Mouse (Mus musculus) hindbrain, embryonic 16.5 days (tissue): ENCODE measurements around the gene Smpd4. TPM values are rescaled to one million over a fixed set of nuclear protein-coding genes. Genes with fewer than 3 reads are reported as not detected.
"Not testable (repeated sequence)": the region's sequence is repeated elsewhere in the genome, so short reads cannot be mapped to it uniquely, and the experiment has no call there.

Experiments
- ATAC-seq: fragments of 200-750 bp; cut with Nextera tagmentation; 2 replicates; pipeline ENCODE4 v1.8.0; 2017; ENCODE audit warnings: moderate TSS enrichment, moderate library complexity
- H3K27ac ChIP-seq: fragments of 300-500 bp; sonication (generic); 2 replicates; pipeline ENCODE4 v1.5.1; 2014; ENCODE audit warnings: low read depth, mild to moderate bottlenecking, control low read depth, low read length, moderate library complexity
- H3K27me3 ChIP-seq: fragments of 300-500 bp; sonication (generic); replicated peaks from 2 replicates; pipeline ENCODE4 v1.6.1; 2014; ENCODE audit warnings: low read length; ENCODE audit not compliant: control insufficient read depth, insufficient read depth
- H3K36me3 ChIP-seq: fragments of 300-500 bp; sonication (generic); 2 replicates; pipeline ENCODE4 v1.6.1; 2014; ENCODE audit warnings: mild to moderate bottlenecking, low read length, moderate library complexity, mixed read lengths; ENCODE audit not compliant: control insufficient read depth, insufficient read depth
- H3K4me1 ChIP-seq: fragments of 300-500 bp; sonication (generic); 2 replicates; pipeline ENCODE4 v1.6.1; 2014; ENCODE audit warnings: low read depth, low read length; ENCODE audit not compliant: control insufficient read depth, insufficient read depth
- H3K4me2 ChIP-seq: fragments of 300-500 bp; sonication (generic); 2 replicates; pipeline ENCODE4 v1.6.1; 2014; ENCODE audit warnings: mild to moderate bottlenecking, low read length, control low read depth, moderate library complexity
- H3K4me3 ChIP-seq: fragments of 300-500 bp; sonication (generic); 2 replicates; pipeline ENCODE4 v1.5.1; 2014; ENCODE audit warnings: mild to moderate bottlenecking, low read length, control low read depth, moderate library complexity
- H3K9ac ChIP-seq: fragments of 300-500 bp; sonication (generic); 2 replicates; pipeline ENCODE4 v1.6.1; 2014; ENCODE audit warnings: low read depth, mild to moderate bottlenecking, control low read depth, low read length, moderate library complexity
- H3K9me3 ChIP-seq: fragments of 300-500 bp; sonication (generic); 2 replicates; pipeline ENCODE4 v1.6.1; 2014; ENCODE audit warnings: mild to moderate bottlenecking, low read length, moderate library complexity; ENCODE audit not compliant: control insufficient read depth
- WGBS: fragments of 180-500 bp; shearing (Covaris S2); extraction: QIAGEN DNeasy Blood & Tissue Kit; methylation state at CpG from one replicate; pipeline ENCODE4 v1.1.7; 2014; 5-methylcytosine and 5-hydroxymethylcytosine counted together
- polyA plus RNA-seq: library from polyadenylated mRNA; unstranded; fragments of >200 nt; fragmentation: Nextera tagmentation; extraction: Ambion mirVana; gene quantifications from 2 replicates; pipeline ENCODE4 v1.2.1, GENCODE M21; 2015

The Smpd4 gene
- polyA plus RNA-seq, 1 experiment from 2014 or later, result 23.6 TPM

- no peaks in the 10 kb centered on the region for H3K27me3 ChIP-seq
- H3K36me3 ChIP-seq, result no peaks in the 10 kb centered on the region
- no peak overlapping the region for H3K4me2 ChIP-seq
- no peaks in the 10 kb centered on the region for H3K9me3 ChIP-seq
- no peak overlapping the region for H3K4me3 ChIP-seq
- ATAC-seq, result no peak
- WGBS, result 75% methylated on average over 5 of the region's 5 CpGs
- H3K27ac ChIP-seq, result no peak overlapping the region
- H3K9ac ChIP-seq, result no peak overlapping the region
- H3K4me1 ChIP-seq, result no peaks in the 10 kb centered on the region; the same call in 1 of the 2 replicates
Measured at GRCm38 (mm10) chr16:17605684-17606083, 13.5 kb upstream of the Smpd4 start.

GRCm38 (mm10) chr16:17611383-17611782 is 7.8 kb upstream of the Smpd4 start:
- ATAC-seq, result no peak
- Histone ChIP-seq H3K27ac (no peak overlapping the region), H3K27me3 (no peaks in the 10 kb centered on the region), H3K9ac (no peak overlapping the region), H3K9me3 (no peaks in the 10 kb centered on the region), H3K36me3 (no peaks in the 10 kb centered on the region), H3K4me2 (no peak overlapping the region), H3K4me3 (no peak overlapping the region), H3K4me1 (no peaks in the 10 kb centered on the region)
- 64% methylated on average over 4 of the region's 4 CpGs for WGBS

GRCm38 (mm10) chr16:17614740-17615139 is 4.4 kb upstream of the Smpd4 start:
- WGBS, result 95% methylated on average over 6 of the region's 6 CpGs
- not testable (repeated sequence) for H3K9ac ChIP-seq, H3K4me3 ChIP-seq, H3K4me1 ChIP-seq, H3K36me3 ChIP-seq, H3K27ac ChIP-seq, H3K4me2 ChIP-seq, H3K9me3 ChIP-seq, H3K27me3 ChIP-seq, ATAC-seq

- no peaks in the 10 kb centered on the region for H3K9me3 ChIP-seq
Measured at GRCm38 (mm10) chr16:17616212-17616611, 2.9 kb upstream of the Smpd4 start.

GRCm38 (mm10) chr16:17617922-17618565 is 1.1 kb upstream of the Smpd4 start:
- Histone ChIP-seq H3K9ac (no peak overlapping the region), H3K27ac (no peak overlapping the region), H3K4me1 (peaks cover 11% of the 10 kb centered on the region), H3K9me3 (no peaks in the 10 kb centered on the region), H3K4me3 (no peak overlapping the region), H3K4me2 (0 out of 2 replicates have a peak overlapping the region, but pooled peaks have one; percentile 5), H3K36me3 (peaks cover 3% of the 10 kb centered on the region; the same call in 1 of the 2 replicates), H3K27me3 (no peaks in the 10 kb centered on the region)
- peak; percentile 48; the same call in 1 of the 2 replicates for ATAC-seq
- WGBS, result 18% methylated on average over 13 of the region's 13 CpGs

More at GRCm38 (mm10) chr16:17616212-17616611, 2.9 kb upstream of the Smpd4 start:
- no peak overlapping the region for H3K4me3 ChIP-seq
- ATAC-seq, result no peak
- no peaks in the 10 kb centered on the region for H3K27me3 ChIP-seq
- H3K9ac ChIP-seq, result no peak overlapping the region
- H3K27ac ChIP-seq, result no peak overlapping the region
- no peaks in the 10 kb centered on the region for H3K36me3 ChIP-seq
- peaks cover 11% of the 10 kb centered on the region for H3K4me1 ChIP-seq
- 84% methylated on average over 5 of the region's 5 CpGs for WGBS
- no peak overlapping the region for H3K4me2 ChIP-seq

- Histone ChIP-seq H3K4me2 (no peak overlapping the region), H3K36me3 (peaks cover 16% of the 10 kb centered on the region), H3K4me3 (no peak overlapping the region), H3K4me1 (peaks cover 11% of the 10 kb centered on the region), H3K9me3 (no peaks in the 10 kb centered on the region), H3K27me3 (no peaks in the 10 kb centered on the region), H3K9ac (no peak overlapping the region), H3K27ac (no peak overlapping the region)
- no peak for ATAC-seq
- 97% methylated on average over 1 of the region's 1 CpGs for WGBS
Measured at GRCm38 (mm10) chr16:17621936-17622335, 2.8 kb downstream of the Smpd4 start.

- no peak overlapping the region for H3K4me2 ChIP-seq
- peaks cover 46% of the 10 kb centered on the region for H3K36me3 ChIP-seq
- no peak for ATAC-seq
- H3K9ac ChIP-seq, result no peak overlapping the region
- 68% methylated on average over 8 of the region's 8 CpGs for WGBS
- no peaks in the 10 kb centered on the region for H3K27me3 ChIP-seq
- no peaks in the 10 kb centered on the region for H3K9me3 ChIP-seq
- 0 out of 2 replicates have a peak, but pooled peaks cover 2% of the 10 kb centered on the region for H3K4me1 ChIP-seq
- H3K27ac ChIP-seq, result no peak overlapping the region
- no peak overlapping the region for H3K4me3 ChIP-seq
Measured at GRCm38 (mm10) chr16:17625488-17626268, 6.5 kb downstream of the Smpd4 start.

GRCm38 (mm10) chr16:17626269-17626555 is 7.1 kb downstream of the Smpd4 start:
- no peak overlapping the region for H3K4me3 ChIP-seq
- no peak for ATAC-seq
- WGBS, result 93% methylated on average over 5 of the region's 5 CpGs
- no peak overlapping the region for H3K9ac ChIP-seq
- H3K36me3 ChIP-seq, result peaks cover 48% of the 10 kb centered on the region
- H3K4me1 ChIP-seq, result no peaks in the 10 kb centered on the region
- no peaks in the 10 kb centered on the region for H3K27me3 ChIP-seq
- H3K9me3 ChIP-seq, result no peaks in the 10 kb centered on the region
- H3K4me2 ChIP-seq, result no peak overlapping the region
- H3K27ac ChIP-seq, result no peak overlapping the region

- no peak overlapping the region for H3K4me3 ChIP-seq
- H3K27me3 ChIP-seq, result no peaks in the 10 kb centered on the region
- ATAC-seq, result no peak
- H3K4me1 ChIP-seq, result no peaks in the 10 kb centered on the region
- H3K9me3 ChIP-seq, result no peaks in the 10 kb centered on the region
- peaks cover 38% of the 10 kb centered on the region for H3K36me3 ChIP-seq
- H3K27ac ChIP-seq, result no peak overlapping the region
- H3K4me2 ChIP-seq, result no peak overlapping the region
- no peak overlapping the region for H3K9ac ChIP-seq
- 93% methylated on average over 2 of the region's 2 CpGs for WGBS
Measured at GRCm38 (mm10) chr16:17632580-17632979, 13.4 kb downstream of the Smpd4 start.
